Mouse (Mus musculus) MN1 (cell line): ENCODE measurements at regions not wholly inside any gene's neighbourhood (a gene's known extent, or its start where the extent isn't known, plus 50 kb on each side); places are given as distances from the start of the nearest gene placed in this dataset.

ENCODE experiments used
- DNase-seq: peaks from one replicate; pipeline ENCODE4 v3.0.0-alpha.2; 2016; ENCODE audit warnings: low spot score

DNA sequence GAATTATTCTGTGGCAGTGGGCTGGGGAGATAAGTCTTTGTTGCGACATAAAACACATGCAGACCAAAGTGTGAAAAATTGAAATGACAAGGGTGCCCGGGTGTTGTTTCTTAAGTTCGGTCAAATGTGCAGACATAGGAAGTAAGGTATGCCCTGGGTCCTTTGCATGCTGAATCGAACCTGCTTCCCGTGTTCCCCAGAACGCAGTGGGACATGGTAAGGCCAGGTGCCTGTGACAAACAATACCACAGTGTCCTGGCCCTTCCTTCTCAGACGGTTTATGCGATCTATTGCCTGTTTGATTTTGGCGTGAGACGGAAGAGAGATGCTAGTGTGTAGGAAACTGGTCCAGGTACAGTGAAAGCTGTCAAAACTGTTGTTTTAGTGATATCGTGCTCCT, 1022.1 kb downstream of the Adgrl2 start:
- no peak for DNase-seq

DNA sequence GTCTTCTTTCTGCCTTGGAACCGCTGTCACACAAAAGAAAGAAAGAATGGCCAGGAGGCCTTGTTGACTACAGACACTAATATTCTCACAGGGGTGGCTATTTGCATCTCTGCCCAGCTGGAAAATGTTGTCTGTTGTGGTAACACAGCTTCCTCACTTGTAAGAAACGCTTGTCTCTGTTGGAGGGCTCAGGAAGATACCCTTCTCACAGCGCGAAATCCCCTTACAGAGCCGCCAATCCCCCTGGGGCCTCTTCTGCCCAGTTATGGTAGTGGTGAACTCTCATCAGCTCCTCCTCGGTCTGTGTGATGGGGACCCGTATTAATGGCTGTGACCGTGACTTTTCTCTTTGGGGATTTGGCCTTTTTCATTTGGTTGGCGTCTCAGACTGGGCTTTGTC, 1022.5 kb downstream of the Adgrl2 start:
- DNase-seq: no peak

DNA sequence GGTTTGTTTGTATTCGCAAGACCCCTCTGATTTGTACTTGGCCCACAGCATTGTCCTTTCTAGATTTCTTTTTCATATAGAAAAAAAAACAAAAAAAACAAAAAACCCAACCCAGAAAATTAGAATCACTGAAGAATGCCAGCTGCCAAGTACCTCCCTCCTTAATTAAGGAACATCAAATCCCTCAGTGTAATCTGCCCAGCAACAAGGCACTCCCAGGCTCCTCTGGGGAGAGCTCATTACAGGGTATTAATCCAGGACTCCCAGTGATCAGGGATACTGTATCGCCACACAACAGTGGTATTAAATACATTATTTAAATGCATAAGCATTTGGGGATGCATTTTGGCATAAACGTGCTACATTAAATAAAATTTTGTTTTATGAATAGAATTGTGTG, 1023.1 kb downstream of the Adgrl2 start:
- no peak for DNase-seq

DNA sequence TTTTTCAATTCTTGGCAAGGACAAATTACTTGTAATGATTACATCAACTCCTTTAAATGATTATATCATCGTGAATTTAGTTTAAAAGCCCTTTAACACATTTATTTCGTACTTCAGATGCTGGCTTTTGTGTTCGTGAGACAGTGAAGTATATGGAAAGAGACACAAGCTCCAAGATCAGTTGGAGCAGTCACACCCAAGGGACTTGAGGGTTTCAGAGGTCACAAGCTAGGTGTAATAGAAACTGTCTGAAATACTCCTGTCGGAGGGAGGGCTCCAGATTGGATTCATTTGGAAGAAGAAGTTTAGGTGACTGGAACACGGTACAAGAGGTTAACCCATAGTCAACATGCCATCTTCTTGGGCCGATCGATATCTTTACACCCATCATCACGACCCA, 1023.5 kb downstream of the Adgrl2 start:
- no peak for DNase-seq

DNA sequence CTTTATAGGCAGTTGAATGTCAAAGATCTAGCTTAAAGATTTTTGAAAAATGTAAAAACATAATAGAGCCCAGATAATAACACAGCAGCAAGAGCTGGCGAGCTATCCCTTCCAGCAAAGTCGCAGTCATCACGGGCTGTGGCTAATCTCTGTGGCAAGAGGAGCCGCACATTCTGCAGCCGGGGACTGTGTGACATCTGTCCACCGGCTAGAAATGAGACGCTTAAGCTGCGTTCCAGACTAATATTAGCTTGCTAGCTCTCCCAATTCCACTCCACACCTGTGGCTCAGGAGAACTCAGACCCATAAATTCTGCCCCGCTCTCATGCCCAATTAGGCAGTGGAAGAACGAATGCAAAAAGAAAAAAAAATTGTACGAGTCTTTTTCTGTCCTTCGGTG, 1024.0 kb downstream of the Adgrl2 start:
- no peak for DNase-seq

DNA sequence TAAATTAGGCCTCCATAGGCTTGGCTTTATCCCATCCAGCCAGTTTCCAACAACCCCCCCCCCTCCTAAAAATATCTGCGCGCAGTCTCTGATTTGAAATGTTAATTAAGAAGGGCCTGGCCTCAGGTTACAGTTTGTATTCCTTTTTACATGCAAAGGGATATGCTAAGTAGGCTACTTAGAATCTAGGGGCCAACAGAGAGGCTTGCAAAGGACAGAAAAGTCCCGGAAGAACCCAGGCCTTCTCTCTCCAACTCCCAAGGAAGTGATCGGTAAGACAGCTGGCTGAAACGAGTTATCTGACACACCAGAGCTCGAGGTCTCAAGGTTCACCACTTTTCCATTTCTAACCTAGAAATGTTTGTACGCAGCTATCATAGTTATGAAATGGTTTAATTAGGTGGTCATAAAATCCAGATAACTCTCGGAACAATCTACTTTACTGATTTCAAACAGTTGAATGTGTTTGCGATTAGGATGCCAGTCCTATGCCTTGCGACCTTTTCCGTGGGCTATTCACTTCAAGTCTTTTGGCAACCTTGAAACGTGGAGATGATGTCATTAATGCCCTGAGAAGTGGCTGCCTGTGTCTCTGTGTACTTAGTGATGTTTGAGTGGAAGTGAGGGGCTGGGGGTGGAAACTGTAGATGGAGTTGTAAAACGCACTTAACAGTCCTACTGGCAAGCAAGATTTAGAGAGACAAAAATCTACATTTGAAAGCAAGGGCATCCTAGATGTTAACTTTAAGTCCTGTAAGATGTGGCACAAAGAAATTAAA, 1026.5 kb downstream of the Adgrl2 start:
- DNase-seq: no peak

DNA sequence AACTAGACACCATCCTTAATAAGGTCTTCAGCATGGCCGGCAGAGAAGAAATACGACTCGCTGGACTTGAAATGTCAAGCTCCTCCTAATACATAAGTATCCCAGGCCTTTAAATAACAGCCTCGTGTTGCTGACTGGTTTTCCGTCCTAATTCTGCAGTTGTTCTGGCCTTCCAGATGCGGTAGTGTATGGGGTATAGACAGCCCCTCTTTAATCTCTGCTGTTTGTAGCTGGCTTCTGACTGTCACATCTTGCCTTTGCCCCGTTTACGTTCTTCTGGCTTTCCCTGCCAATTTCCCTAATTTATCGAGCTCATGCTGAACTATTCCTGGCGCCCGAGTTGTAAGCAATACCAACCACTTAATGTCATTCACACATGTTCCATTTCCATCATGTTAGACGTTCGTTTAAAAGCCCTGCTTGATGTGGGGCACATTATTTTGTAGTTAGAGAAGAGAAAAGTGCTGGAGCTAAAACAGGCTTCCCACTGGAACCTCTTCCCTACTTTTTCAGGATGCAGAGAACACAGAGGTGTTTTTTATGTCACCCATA, 1042.2 kb downstream of the Adgrl2 start:
- no peak for DNase-seq

DNA sequence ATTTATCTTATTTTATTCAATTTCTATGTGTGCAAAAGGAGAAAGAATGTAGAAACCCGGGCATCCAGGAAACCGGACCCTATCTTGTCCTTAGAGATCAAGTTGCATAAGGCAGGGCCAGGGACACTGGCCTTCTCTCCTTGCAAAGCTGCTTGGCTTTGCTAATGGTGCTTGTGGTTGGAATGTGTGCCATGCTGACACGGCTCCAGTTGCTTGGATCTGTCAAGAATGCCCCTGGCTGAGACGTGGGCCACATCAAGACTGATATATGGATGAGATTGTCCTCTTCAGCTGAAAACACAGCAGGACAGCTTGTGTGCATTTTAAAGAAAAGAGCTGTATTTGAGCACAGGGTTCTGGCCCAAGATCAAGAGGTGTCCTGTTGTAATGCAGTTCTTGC, 1047.0 kb downstream of the Adgrl2 start:
- DNase-seq: no peak

DNA sequence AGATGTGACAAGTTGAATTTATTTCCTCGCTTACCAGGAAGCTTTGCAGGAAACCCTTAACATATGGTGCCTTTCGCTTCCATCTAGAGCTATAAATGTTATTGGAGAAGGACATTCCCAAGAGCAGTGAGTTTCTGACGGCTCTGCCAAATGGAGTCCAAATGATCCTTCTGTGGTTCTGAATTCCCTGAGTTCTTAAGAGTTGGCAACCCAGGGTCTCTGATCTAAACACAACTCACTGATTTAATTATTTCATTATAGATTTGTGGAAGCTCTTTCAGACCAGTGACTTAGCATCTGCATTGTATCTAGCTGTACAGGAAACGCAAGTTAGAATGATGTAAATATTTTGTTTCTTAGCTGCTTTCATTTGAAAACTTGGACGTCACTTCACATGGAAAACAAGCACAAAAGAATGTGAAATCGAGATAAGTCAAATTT, 1059.5 kb downstream of the Adgrl2 start:
- DNase-seq: peak; percentile 34

DNA sequence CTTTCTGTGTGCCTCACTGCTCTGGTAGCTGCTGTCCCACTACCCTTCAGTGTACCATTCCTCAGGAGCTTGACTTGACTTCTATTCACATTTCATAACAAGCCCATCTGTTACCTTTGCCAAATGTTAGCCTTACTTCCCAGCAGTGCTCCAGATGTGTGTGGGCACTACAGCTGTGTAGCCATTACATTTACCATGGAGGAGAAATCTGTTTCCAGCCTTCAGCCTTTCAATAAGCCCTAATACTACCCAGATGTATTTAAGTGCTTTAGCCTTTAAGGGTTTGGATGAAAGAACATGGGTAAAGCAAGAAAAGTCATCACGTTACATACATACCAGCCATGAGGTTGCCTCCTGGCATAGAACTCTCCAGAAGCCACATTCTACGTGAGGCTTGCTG, 1068.0 kb downstream of the Ttll7 start:
- DNase-seq: no peak

DNA sequence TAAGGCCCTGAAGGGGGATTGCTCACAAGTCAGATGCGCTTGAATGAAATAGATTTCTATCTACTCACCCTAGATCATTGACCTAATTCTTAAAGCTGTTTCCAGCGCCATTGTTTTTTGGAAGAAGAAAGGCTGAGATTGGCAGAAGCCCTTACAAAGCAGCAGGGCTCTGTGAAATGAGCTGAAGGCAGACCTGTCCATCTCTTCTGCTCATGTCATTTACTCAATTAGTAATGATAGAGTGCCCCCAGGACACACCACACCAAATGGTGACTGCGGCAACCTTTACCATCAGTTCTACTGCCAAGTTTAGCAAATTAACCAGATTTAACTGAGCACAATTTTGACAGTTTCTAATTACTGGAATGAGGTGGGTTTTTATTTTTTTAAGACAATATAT, 1067.5 kb downstream of the Ttll7 start:
- no peak for DNase-seq

DNA sequence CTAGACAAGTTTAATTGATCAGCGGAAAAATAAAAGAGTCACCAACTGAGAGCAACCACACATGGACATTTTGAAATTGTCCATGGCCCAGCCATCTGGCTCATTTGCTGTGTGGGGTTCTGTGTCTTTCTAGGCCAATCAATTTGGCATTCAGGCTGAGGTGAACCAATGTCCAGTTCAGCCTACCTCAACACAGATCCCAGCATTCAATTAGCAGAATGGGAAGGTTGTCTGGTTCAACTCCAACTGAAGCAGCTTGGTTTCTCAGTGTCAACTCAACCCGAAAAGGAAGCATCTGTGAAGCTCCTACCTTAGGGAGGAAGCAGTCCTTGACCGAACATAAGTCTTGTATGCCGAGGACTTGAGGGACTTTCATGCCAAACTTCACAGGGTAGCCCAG, 1067.0 kb downstream of the Ttll7 start:
- no peak for DNase-seq

DNA sequence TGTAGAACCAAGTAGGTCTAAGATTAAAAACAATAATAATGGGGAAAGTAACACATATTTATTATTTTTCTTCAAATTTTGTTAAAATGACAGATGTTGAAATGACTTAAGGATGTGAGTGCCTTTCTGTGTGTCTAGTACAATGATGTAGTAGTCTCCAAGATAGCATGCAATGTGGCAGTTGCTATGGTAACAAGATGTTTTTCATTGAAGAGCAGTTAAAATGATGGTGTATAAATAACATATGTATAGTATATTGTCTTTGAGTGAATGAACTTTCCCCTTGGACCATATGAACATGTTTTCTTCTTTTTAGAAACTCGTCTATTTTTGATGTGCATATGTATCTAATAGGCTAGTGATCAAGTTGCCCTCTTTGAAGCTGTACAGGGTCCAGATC, 1044.6 kb downstream of the Ttll7 start:
- DNase-seq: no peak

DNA sequence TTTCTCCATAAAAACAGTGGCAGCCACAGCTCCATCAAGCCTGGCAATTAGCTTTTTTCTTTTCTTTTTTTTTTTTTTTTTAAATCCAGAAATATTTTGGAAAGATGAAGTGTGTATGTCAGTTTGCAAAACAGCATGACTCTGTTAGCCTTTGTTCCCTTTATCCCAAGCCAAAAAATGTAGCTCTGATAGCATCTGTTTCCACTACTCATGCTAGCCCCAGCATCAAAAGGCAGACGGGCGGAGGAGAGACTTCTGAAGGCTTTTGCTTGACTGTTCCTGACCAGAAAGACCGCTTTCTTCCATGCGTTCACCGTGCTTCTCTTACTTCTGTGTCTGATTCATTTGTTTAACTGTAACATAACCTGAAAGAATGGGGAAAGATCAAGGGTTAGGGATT, 1039.5 kb downstream of the Ttll7 start:
- DNase-seq: no peak

DNA sequence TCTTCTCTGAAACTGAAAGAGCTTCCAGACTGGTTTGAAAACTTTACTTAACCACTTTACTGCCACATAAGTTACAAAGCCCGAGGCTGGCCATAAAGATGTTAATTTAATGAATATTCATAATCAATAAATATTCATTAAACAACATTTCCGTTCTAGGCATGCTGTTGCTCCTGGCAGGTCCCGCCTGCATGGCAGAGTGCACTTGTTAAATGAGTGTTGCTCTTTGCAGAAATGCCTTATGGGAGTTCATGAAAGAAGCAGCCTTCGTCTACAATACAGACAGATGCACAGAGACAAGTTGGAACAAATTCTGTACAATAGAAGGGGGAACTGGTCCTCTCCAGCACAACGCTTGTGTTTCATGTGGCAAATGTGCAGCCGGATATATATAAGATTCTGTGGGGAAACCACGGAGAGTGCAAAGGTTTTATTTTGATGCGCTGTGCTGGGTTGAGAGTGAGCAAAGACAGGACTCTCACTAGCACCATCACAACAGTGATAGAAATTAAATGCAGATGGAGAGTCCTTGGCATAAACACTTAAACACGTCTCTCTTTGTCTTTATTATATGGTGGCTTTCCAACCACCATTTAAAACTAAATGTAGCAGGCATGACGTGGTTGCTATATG, 1034.2 kb downstream of the Ttll7 start:
- DNase-seq: no peak

DNA sequence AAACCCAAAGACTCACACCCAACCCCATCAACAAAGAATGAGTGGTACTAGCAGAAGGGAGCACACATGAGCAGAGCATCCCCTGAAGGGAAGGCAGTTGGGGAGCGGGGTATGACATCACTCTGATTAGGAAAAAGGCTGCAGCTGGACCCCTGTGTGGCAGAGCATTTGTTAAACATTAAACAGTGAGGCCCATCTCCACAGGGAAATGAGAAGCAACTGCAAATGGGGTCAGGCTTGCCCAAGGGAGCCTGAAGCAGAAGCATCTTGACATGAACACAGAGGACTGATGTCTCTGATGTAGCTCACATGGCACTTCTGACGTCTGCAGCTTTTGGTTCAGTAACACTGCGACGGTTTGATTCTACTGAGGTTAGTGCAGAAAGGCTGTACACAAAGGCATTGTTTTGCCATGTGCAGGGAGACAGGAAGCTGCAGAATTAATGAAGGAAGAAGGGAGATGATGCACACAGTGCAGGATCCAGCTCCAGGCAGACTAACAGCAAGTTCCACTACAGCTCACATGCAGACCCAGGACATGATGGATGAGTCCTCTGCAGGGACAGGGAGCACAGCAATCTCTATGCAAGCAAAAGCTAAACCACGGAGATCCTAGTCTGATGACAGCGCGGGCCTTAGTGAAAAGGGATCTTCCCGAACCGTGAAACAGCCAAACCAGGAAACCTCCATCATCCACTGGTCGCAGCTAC, 1030.9 kb downstream of the Ttll7 start:
- no peak for DNase-seq

DNA sequence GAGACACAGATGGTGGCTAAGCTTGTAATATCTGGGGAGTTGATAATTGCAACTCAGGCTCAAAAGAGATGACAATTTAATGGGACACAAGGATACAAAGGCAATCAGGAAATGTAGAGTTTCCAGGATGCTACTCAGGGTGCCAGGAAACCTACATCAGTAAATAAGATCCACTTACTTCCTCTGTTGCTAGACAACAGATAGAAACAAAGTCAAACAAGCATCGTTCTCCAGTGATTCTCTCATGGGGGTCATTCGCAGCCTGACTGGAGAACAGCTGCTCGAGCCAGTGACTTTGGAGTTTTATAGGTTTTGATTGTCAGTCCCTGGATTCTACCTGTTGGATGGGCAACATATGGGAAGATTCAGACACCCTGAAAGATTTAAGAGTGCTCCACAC, 1026.5 kb downstream of the Ttll7 start:
- DNase-seq: peak; percentile 30

DNA sequence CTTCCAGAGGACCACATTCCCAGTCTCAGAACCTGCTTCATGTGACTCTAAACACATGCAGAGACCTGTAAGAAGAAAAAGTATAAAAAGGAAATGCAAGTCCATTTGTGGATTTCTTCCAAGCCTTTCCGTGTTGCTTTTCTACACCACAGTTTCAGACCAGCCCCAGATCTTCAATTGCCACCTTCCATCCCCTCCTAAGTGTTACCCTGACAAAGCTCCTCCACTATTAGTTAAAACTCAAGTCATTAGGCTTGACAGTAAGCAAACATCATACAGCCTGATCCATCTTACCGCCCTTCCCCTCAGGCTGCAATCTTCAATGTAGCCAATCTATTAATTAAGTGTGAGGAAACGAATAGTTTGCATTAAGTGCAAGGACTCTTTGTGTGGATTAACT, 1016.1 kb downstream of the Ttll7 start:
- no peak for DNase-seq

DNA sequence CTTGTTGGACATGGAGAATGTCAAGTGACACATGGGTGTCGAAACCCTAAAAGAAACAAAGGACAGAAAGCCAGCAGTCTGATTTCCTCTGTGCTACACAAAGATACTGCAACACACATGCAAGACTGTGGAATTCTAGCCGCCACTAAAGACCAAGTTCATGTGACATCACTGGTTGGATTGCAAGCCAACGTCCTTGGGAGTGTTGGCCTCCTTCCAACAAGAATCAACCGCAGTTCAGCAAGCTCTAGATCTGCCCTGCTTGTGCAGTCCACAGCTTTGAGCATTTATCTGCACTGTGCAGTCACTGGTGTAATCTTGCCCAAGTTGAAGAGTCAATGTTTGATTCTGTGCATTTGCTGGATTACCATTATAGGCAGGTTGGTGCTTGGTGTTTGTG, 1001.2 kb downstream of the Ttll7 start:
- peak; percentile 68 for DNase-seq

DNA sequence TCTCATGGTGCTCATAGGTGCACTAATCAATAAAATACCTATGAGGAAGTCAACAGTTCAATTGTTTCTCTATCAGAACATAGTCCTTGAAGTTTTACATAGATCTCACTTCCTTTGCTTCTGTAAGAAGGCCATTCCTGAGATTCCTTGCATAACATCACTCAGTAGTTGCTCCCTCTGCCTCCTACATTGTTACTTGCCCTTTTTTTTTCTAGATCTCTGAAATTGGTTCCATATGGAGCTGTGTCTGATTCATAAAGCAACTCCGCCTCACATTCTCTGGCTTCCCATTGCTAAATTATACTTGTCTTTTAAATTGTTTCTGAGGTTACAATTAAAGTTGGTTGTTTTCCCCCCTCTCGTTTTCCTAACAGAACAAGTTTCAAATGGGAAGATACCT, 1000.7 kb downstream of the Ttll7 start:
- no peak for DNase-seq

DNA sequence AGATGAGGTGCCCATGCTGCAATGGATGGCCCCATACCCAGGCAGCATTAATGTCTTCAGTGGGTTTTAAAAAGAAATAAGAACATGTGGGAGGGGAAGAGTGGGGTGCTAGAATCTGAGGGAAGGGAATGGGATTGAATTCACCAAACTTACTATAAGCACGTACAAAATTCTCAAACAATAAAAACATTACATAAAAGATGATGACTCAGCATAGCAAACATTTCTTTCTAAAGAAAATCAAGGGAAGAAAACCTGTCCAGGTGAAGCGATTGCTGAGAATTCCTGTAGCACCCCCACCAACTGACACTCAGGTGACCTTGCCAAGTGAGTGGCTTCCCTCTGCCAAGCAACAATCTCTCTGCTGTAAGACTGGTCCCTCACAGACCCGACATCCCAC, 989.2 kb downstream of the Ttll7 start:
- DNase-seq: no peak

DNA sequence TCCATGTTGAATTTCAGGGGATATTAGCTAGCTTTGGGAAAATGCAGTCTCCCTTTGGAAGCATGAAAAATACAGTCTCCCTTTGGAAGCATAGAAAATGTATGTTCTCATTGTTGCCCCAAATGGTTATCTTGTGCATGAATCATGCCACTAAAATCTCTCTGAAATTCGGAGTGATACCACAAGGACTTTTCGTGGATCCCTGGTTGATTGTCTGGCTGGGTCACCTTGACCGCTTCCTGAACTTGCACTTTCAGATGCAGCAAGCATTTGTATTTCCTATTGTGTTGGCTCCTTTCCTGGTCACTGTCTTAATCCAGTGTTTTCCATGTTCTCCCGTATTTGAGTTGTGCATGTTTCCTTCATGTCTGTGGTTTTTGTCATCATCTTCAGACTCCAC, 986.6 kb downstream of the Ttll7 start:
- no peak for DNase-seq

DNA sequence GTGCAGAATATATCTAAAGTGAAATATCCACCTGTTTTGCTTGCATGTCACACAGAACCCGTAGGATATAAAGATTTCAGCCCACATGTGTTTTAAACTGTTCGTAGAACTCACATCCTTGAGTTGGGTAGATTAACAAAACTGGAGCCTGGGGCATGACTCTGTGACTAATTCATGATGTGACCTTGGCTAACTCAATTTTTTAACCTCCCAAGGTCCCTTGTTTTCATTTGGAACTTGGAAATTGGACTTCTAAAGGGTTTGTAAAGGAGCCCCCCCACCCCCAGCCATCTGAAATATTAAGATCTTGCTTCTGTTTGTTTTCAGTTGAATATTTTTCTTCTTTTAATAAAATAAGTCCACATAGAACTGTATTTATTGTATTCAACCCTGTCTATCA, 983.5 kb downstream of the Ttll7 start:
- DNase-seq: no peak
